Mouse (Mus musculus) hindbrain, embryonic 11.5 days (tissue): ENCODE measurements around the gene Ccdc89. TPM values are rescaled to one million over a fixed set of nuclear protein-coding genes. Genes with fewer than 3 reads are reported as not detected.

Experiments
- ATAC-seq: fragments of 200-750 bp; cut with Nextera tagmentation; 2 replicates; pipeline ENCODE4 v1.8.0; 2017; ENCODE audit warnings: mild to moderate bottlenecking, moderate TSS enrichment, moderate library complexity; ENCODE audit not compliant: low FRiP score
- DNase-seq: peaks from one replicate; pipeline ENCODE4 v3.0.0-alpha.2; 2015; ENCODE audit warnings: low spot score
- H3K27ac ChIP-seq: fragments of 300-500 bp; sonication (generic); 2 replicates; pipeline ENCODE4 v1.5.1; 2014; ENCODE audit warnings: mild to moderate bottlenecking, low read depth, low read length
- H3K27me3 ChIP-seq: fragments of 300-500 bp; sonication (generic); 2 replicates; pipeline ENCODE4 v1.6.1; 2014; ENCODE audit warnings: mild to moderate bottlenecking, low read length, moderate library complexity, mixed read lengths; ENCODE audit not compliant: control insufficient read depth, insufficient read depth
- H3K36me3 ChIP-seq: fragments of 300-500 bp; sonication (generic); 2 replicates; pipeline ENCODE4 v1.6.1; 2014; ENCODE audit warnings: mild to moderate bottlenecking, low read length, moderate library complexity, mixed read lengths; ENCODE audit not compliant: control insufficient read depth, insufficient read depth
- H3K4me1 ChIP-seq: fragments of 300-500 bp; sonication (generic); replicated peaks from 2 replicates; pipeline ENCODE4 v1.6.1; 2014; ENCODE audit warnings: low read length, mixed read lengths; ENCODE audit not compliant: control insufficient read depth, insufficient read depth
- H3K4me2 ChIP-seq: fragments of 300-500 bp; sonication (generic); replicated peaks from 2 replicates; pipeline ENCODE4 v1.6.1; 2014; ENCODE audit warnings: mild to moderate bottlenecking, low read depth, low read length
- H3K4me3 ChIP-seq: fragments of 300-500 bp; sonication (generic); 2 replicates; pipeline ENCODE4 v1.5.1; 2014; ENCODE audit warnings: low read depth, low read length
- H3K9ac ChIP-seq: fragments of 300-500 bp; sonication (generic); 2 replicates; pipeline ENCODE4 v1.6.1; 2014; ENCODE audit warnings: low read depth, low read length
- H3K9me3 ChIP-seq: fragments of 300-500 bp; sonication (generic); 2 replicates; pipeline ENCODE4 v1.6.1; 2016; ENCODE audit warnings: low read length; ENCODE audit not compliant: control insufficient read depth
- WGBS: fragments of 180-500 bp; shearing (Covaris S2); extraction: QIAGEN DNeasy Blood & Tissue Kit; methylation state at CpG from one replicate; pipeline ENCODE4 v1.1.7; 2014; 5-methylcytosine and 5-hydroxymethylcytosine counted together
- polyA plus RNA-seq: library from polyadenylated mRNA; unstranded; fragments of >200 nt; fragmentation: Nextera tagmentation; extraction: Ambion mirVana; gene quantifications from 2 replicates; pipeline ENCODE4 v1.2.1, GENCODE M21; 2014

Ccdc89 gene
- polyA plus RNA-seq, 1 experiment from 2014 or later, result 3.2 TPM

DNA sequence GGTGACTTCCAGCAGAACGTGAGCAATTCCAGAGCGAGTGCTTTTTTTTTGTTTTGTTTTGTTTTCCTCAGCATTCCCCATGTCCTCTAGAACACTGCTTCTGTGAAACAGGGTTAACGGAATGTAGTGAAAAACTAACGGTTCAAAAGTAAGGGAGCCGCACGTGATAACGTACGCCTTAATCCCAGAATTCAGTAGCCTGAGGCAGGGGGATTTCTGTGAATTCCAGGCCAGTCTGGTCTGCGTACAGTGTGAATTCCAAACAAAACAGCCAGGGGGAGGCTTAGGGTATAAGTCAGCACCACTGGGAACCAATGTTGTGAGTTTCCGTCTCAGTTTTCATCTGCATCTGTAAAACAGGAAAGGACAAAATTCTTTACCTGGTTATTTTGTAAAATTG, 31.1 kb downstream of the Ccdc89 start:
- H3K36me3 ChIP-seq, result no peaks in the 10 kb centered on the region
- peak overlapping the region; percentile 63 for H3K4me3 ChIP-seq
- peak overlapping the region; percentile 50 for H3K4me2 ChIP-seq
- H3K27ac ChIP-seq, result peak overlapping the region; percentile 79
- H3K4me1 ChIP-seq, result no peaks in the 10 kb centered on the region; the same call in none of the 2 replicates
- ATAC-seq (peak; percentile 74), DNase-seq (peak; percentile 58)
- H3K9ac ChIP-seq, result peak overlapping the region; percentile 81
- H3K27me3 ChIP-seq, result no peaks in the 10 kb centered on the region
- 22% methylated on average over 10 of the region's 10 CpGs for WGBS
- H3K9me3 ChIP-seq, result no peaks in the 10 kb centered on the region

DNA sequence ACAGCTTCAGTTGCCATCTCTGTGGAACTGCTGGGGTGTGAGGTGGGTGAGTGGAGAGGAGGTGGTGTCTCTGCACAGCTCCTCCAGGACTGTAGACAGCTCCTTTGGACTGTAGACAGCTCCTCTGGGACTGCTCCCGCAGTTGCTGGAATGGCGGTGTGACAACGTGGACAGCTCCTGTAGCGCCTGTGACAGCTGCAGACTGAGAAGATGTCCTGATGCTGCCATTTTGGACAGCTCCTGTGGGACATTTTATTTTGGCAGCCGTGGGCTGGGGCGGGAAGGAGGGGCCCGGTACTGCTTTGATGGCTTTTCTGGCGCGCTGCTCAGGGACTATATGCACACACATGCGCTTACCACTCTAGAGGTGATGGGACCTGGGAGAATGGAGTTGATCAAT, 34.0 kb downstream of the Ccdc89 start:
- Histone ChIP-seq H3K4me3 (no peak overlapping the region), H3K27ac (no peak overlapping the region), H3K4me1 (no peaks in the 10 kb centered on the region; the same call in none of the 2 replicates), H3K36me3 (no peaks in the 10 kb centered on the region), H3K9ac (no peak overlapping the region), H3K27me3 (no peaks in the 10 kb centered on the region), H3K9me3 (no peaks in the 10 kb centered on the region), H3K4me2 (no peak overlapping the region)
- ATAC-seq (no peak), DNase-seq (no peak)
- WGBS, result 62% methylated on average over 10 of the region's 10 CpGs

DNA sequence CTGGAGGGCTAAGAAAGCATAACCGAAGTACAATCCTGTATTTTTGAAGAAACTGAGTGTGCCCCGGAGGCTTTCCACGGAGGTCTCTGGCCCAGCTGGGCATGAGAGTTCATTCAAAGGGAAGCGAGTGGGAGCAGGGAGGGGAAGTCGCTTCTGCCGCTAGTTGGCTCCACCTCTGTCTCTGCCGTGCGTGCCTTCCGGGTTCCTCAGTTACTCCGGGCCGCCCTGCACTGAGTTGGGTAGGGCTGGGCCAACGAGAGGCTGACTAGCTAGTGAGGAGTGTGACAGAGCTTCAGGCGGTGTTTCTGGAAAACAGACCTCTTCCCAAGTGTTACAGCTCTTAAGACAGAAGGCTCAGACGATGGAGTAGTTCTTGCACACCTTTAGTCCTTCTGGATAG, 34.6 kb downstream of the Ccdc89 start:
- Histone ChIP-seq H3K36me3 (no peaks in the 10 kb centered on the region), H3K4me1 (no peaks in the 10 kb centered on the region; the same call in 1 of the 2 replicates), H3K9ac (no peak overlapping the region), H3K4me2 (no peak overlapping the region), H3K9me3 (no peaks in the 10 kb centered on the region), H3K27me3 (no peaks in the 10 kb centered on the region), H3K4me3 (no peak overlapping the region), H3K27ac (no peak overlapping the region)
- 17% methylated on average over 14 of the region's 14 CpGs for WGBS
- DNase-seq (peak; percentile 10), ATAC-seq (no peak)

DNA sequence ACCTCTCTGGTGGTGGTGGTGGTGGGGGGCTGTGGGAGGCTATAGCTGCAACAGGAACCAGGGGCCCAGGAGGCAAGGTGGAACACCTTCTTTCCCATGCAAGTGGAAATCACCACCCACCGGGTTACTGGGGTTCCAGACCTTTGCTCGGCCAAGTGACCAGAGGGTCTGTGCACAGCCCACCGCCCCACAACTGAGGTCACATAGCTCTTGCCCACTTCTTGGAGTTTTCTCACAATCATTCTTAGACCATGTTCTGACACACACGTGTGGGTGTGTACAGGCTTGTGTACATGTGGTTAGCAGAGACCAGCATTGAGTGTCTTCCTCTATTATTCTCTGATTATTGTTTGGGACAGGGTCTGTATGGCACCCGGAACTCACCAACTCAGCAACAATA, 35.1 kb downstream of the Ccdc89 start:
- H3K36me3 ChIP-seq, result no peaks in the 10 kb centered on the region
- H3K9me3 ChIP-seq, result no peaks in the 10 kb centered on the region
- H3K9ac ChIP-seq, result no peak overlapping the region
- DNase-seq, result no peak
- WGBS, result 94% methylated on average over 5 of the region's 5 CpGs
- no peak overlapping the region for H3K4me2 ChIP-seq
- no peaks in the 10 kb centered on the region for H3K4me1 ChIP-seq
- H3K4me3 ChIP-seq, result no peak overlapping the region
- H3K27me3 ChIP-seq, result no peaks in the 10 kb centered on the region
- ATAC-seq, result no peak
- no peak overlapping the region for H3K27ac ChIP-seq

DNA sequence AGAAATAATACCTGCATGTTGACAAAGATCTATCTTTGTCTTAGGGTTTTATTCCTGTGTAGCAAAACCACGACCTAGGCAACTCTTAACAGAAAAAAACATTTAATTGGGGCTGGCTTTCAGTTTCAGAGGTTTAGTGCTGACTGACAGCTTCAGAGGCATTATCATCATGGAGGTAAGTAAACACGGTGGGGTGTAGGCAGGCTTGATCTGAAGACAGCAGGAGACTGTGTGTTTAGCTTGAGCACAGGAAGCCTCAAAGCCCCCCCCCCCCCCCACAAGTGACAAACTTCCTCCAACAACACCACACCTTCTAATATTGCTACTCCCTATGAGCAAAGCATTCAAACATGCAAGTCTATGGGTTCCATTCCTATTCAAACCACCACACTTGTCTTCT, 47.1 kb downstream of the Ccdc89 start:
- Histone ChIP-seq H3K4me2 (no peak overlapping the region), H3K9ac (no peak overlapping the region), H3K4me1 (no peaks in the 10 kb centered on the region), H3K4me3 (no peak overlapping the region), H3K27me3 (no peaks in the 10 kb centered on the region), H3K9me3 (no peaks in the 10 kb centered on the region), H3K27ac (no peak overlapping the region), H3K36me3 (no peaks in the 10 kb centered on the region)
- ATAC-seq (no peak), DNase-seq (no peak)
- WGBS, result 67% methylated on average over 2 of the region's 2 CpGs

DNA sequence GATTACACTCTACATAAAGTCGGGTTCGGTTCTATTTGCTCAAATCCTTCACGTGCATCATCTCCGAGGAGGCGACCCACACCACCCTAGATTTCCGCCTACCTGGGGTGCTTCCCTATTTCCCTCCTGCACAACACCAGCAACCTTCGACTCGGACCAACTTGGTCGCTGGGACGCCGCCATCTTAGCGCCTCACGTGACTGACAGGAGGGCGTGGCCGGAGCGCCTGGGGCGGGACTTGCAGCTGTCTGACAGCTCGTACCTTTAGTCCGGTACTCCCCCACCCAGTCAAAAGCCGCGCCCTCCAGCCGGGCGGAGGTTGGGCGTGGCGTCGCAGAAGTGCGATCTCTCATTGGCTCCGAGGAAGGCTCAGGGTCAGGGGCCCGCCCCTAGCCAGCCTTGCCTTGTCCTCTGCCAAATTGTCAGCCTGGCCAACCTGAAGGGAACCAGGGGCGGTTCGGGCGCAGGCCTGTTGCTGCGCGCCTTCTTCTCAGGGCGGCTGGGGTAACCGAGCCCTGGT, 49.5 kb downstream of the Ccdc89 start, which contains the start of gene Tmem126b:
TSS of gene Tmem126b (minus strand) at position 209 of the 520 bp plus-strand sequence.
- H3K36me3 ChIP-seq, result no peaks in the 10 kb centered on the region
- under 1% methylated on average over 36 of the region's 36 CpGs for WGBS
- no peaks in the 10 kb centered on the region for H3K27me3 ChIP-seq
- ATAC-seq (peak; percentile 100), DNase-seq (peak; percentile 99)
- H3K9me3 ChIP-seq, result no peaks in the 10 kb centered on the region
- peak within 1 kb of the TSS; percentile 71 for H3K9ac ChIP-seq
- peak within 1 kb of the TSS; percentile 50 for H3K4me3 ChIP-seq
- H3K4me1 ChIP-seq, result no peaks in the 10 kb centered on the region
- H3K4me2 ChIP-seq, result peak within 1 kb of the TSS; percentile 52
- H3K27ac ChIP-seq, result no peak within 1 kb of the TSS

DNA sequence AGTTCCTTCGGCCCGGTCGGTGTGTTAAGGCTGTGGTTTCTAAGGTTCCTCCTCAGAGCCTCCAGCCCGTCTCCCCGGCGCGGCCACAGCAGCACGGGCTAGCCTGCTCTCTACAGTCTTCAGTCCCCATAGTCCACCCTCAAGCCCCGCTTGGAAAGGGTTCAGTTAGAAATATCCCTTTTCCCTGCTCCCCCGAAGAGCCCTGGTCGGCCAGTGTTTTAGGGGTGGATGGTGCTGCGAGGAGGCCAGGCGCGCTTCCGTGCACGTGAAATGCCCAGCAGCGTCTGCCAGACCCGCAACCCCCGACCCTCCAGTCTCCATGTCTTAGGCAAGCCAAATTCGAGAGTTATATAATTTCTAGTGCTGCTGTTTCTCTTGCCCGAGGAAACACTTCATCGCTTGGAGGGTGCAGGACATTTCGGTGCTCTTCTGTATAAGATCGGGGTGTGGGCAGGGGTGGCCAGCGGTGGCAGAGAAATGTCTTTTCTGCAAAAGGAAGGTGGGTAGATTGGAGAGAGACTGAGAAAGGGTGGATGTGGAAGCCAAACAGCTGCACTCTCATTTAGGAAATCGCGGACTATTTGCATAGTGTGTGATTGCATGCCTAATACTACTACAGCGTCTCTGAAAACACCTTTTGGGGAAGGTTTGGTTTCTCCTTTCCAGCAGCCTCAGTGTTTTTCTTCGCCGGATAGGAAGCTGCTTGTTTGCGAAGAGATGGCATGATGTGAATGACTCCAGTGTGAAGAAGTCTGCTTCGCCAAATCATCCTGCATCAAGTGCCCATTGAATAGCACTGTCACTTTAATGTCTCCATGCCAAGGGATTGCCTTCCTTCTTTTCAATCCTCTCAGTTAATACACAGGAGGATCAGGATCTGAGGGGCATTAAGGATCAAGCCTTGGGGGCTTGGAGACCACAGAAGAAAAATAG, 50.2 kb downstream of the Ccdc89 start, which contains the start of gene Dlg2:
TSS of gene Dlg2 (plus strand) at position 360 of the 933 bp plus-strand sequence.
- peak within 1 kb of the TSS; percentile 71 for H3K9ac ChIP-seq
- WGBS, result under 1% methylated on average over 32 of the region's 32 CpGs
- DNase-seq, result peak; percentile 34
- ATAC-seq, result peak; percentile 88; the same call in 1 of the 2 replicates
- H3K4me1 ChIP-seq, result no peaks in the 10 kb centered on the region
- no peaks in the 10 kb centered on the region for H3K36me3 ChIP-seq
- H3K27me3 ChIP-seq, result no peaks in the 10 kb centered on the region
- H3K4me2 ChIP-seq, result peak within 1 kb of the TSS; percentile 52
- no peak within 1 kb of the TSS for H3K27ac ChIP-seq
- peak within 1 kb of the TSS; percentile 50 for H3K4me3 ChIP-seq
- H3K9me3 ChIP-seq, result no peaks in the 10 kb centered on the region
